Mouse (Mus musculus) mouse trophoblast stem cell (cell line): ENCODE measurements around the gene Vti1a.

ENCODE experiments used
- in situ Hi-C, 2 experiments: fragments of 300-500 bp; cut with MseI, MboI; formaldehyde crosslinking; loops; 2 replicates in 1 of 2; 3 replicates in 1 of 2; pipeline ENCODE4 v1.15.1; 2025

Gene Vti1a

GRCm38 (mm10) chr19:55585270-55586224 lies 269.5 kb downstream of the Vti1a start:
- in situ Hi-C loops: no loop called here

- in situ Hi-C loops: no loop called here
Measured at GRCm38 (mm10) chr19:55587638-55588421, 271.7 kb downstream of the Vti1a start.

- in situ Hi-C loops: no loop called here
Measured at GRCm38 (mm10) chr19:55588948-55589896, 273.1 kb downstream of the Vti1a start.

DNA sequence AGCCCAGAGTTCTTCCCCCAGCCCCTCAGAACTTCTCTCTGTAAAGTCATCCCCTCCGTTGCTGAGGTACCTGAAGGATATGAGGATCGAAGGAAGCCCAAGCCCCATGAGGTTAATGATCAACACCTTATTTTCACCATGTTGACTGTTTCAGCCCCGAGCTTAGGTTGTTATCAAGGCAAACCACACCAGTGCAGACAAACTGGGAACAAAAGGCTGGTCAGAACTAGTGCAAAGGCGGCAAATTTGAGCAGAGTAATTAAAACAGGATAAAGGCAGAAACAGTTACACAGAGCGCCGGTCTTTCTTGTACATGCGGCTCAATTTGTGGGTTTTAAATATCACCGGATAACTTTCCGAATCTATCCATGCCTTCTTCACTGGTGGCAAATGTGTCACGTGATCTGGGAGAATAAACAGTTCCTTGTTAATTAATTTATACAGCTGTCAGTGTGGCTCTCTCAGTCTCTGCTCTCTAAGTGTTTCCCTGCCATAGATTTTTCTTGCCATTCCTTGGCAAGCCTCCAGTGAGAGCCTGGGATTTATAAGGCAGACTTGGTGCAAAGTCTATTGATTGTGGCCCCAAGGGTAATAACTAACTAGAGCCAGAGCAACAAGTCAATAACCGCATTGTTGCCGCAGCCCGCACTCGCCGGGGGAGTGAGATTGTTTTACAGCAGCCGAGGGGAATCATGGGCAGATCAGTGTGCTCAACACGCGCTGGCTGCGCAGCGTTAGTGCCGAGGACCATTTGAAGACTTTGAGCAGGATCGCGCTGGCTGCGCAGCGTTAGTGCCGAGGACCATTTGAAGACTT lies 277.0 kb downstream of the Vti1a start:
- in situ Hi-C loops: no loop called here

DNA sequence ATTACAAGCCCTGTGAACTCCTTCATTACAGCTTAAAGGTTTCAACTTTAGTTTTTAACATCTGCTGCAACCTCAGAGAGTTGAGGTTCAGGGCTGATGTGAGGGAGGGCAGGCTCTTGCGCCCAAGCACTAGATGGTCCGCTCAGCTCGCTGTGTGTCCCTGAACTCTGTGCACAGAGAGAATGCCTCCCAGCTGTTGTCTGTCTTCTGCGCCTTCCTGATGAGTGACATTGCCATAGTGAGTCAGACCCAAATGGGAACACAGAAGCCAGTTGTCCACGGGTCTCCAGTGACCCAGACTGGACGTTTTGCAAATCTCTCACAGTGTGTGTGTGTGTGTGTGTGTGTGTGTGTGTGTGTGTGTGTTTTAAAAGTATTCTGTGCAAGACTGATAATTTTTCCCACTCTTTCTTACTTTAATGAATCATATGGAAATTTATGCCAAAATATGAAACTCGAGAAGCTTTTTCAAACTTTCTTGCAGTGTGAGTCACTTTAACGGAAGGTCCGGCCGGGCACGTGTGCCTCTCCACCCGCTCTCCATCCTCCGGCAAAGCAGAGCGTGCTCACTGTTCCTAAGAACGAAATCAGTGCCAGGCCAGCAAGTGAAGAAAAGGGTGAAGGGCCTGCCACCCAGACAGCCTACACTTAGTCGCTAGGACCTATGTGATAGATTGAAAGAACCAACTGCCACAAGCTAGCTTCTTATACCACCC lies 277.8 kb downstream of the Vti1a start:
- in situ Hi-C loops: no loop called here

DNA sequence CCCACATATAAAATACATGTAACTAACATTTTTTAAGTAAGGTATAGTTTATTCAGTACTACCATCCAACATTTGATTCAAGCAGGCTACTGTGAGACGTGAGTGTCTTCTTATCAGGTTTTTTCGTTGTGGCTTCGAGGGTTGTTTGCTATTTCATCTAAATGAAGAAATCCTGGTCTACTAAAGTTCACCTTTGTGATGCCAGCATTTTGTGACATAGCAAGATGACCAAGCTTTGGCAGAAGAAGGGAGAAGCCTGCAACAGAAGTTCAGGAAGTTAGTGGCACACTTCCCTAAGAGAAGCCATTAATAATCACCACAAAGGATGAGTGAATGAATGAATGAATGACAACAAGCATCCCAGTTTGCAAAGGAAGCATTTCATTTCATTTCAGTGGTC lies 278.4 kb downstream of the Vti1a start:
- in situ Hi-C loops: no loop called here

GRCm38 (mm10) chr19:55595945-55596649 lies 280.0 kb downstream of the Vti1a start:
- in situ Hi-C loops: no loop called here

GRCm38 (mm10) chr19:55596804-55597203 lies 280.7 kb downstream of the Vti1a start:
- in situ Hi-C loops: no loop called here

- in situ Hi-C loops: no loop called here
Measured at GRCm38 (mm10) chr19:55597296-55597695, 281.2 kb downstream of the Vti1a start.

DNA sequence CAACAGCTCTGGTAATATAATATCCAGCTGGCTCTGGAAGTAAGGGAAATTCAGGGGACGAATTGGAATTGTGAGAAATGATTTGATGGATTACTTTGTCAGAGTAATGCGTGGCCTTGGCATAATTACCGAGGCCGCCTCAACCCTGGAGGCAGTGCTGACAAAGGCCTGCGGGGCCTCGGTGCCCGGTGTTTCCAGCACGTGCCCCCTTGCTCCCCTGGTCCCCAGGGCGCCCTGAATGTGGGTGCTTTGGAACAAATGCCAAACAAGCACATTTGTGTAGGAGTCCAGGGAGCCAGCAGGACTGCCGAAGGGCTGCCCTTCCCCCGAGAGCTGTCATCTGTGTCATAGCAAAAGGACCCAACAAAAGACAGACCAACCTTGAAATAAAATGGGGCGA lies 281.9 kb downstream of the Vti1a start:
- in situ Hi-C loops: no loop called here

DNA sequence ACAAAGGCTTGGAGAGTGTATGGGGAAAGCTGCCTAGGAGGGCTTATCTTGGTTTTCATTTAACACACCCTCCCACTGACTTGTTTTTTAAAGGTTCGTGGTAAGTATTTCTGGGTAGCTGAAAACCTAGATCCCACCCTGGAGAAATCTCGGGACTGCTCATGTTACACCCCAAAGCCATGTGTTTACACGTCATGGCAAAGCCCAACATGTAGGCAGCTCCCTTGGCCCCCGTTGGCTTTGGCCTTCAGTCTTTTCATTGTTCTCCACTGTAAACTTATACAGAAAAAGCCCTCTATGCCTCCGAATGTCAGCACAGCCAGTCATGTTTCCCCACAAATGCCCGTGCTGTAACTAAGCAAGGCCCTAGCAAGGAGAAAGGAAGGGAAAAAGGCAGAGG lies 283.0 kb downstream of the Vti1a start:
- in situ Hi-C loops: no loop called here

DNA sequence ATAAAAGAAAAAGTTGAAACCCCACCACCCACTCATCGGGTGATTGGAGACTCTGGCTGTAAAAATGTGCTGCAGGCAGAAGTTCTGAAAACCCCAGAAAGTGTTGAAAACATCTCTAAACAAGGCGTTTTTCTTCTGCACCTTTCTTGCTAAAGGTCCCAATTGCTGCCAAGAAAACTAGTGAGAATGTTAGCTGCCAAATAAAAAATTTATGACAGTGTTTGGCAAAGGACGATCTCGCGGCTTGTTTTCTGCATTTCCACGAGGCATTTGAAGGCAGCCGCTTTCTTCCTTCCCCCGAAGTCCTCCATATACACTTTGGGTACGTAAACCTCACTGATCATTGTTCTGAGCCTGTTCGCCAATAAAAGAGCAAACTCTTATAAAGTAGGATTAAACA lies 291.6 kb downstream of the Vti1a start:
- in situ Hi-C loops: no loop called here

- in situ Hi-C loops: no loop called here
Measured at GRCm38 (mm10) chr19:55608858-55609375, 292.8 kb downstream of the Vti1a start.

- in situ Hi-C loops: no loop called here
Measured at GRCm38 (mm10) chr19:55609806-55610205, 293.7 kb downstream of the Vti1a start.

DNA sequence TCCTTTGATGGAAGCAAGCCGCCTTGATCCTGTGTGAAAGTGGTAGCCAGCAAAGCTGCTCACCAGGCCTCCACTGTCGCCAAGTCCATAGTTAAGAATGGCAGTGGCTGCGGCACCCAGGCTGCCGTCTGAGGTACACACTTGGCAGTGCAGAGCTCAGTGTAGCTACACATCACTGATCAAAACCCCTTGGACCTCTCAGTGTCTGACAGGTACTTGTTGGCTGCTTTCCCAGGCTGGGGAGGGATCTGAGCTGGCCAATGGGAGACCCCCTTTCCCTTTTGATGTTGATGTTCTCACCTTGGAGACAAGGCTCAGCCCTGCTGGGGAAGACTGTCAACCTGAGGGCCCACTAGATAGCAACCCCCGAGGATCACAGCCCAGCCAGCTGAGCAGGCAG lies 299.6 kb downstream of the Vti1a start:
- in situ Hi-C loops: no loop called here

GRCm38 (mm10) chr19:55616276-55616675 lies 300.2 kb downstream of the Vti1a start:
- in situ Hi-C loops: no loop called here

DNA sequence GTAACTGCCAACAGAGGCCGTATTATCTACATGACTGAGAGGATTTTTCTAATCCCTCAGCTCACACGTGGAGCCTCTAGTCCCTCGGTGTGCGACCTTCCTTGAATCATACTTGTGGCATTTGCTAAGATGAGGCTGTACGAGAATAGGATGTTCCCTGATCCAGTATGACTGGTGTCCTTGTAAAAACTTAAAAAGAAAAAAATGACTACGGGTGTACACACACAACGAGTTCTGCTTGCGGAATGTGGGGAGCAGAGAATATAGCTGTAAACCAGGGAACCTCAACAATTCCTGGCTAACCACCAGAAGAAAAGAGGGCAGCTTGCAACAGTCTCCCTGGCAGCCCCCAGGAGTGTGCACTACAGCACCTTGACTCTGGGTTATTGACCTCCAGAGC lies 300.8 kb downstream of the Vti1a start:
- in situ Hi-C loops: no loop called here

GRCm38 (mm10) chr19:55618546-55618945 lies 302.5 kb downstream of the Vti1a start:
- in situ Hi-C loops: no loop called here

GRCm38 (mm10) chr19:55620411-55621008 lies 304.4 kb downstream of the Vti1a start:
- in situ Hi-C loops: no loop called here
